Mouse (Mus musculus) lung, adult 10 weeks (tissue): Measurements from ENCODE around the gene Chst3. TPM values are rescaled to one million over a fixed set of nuclear protein-coding genes. Genes with fewer than 3 reads are reported as not detected.

ENCODE experiments used
- polyA plus RNA-seq: library from polyadenylated mRNA; stranded (reverse); fragments of 350-450 nt; fragmentation: Illumina TruSeq; extraction: RNeasy Lipid Tissue Mini Kit (QIAGEN cat#74804); gene quantifications from one replicate; pipeline ENCODE4 v1.2.3, GENCODE M21; 2014; ENCODE audit warnings: low read depth, low replicate concordance; ENCODE audit not compliant: insufficient read depth

The Chst3 gene
- 4.2 TPM for polyA plus RNA-seq

GRCm38 (mm10) chr10:60218591-60219499 is at the start of gene Chst3:
TSS of gene Chst3 (minus strand) at chr10:60219260.

Other genes with a start within 250 kb of the Chst3 start
- gene Ascc1, start 216.5 kb downstream of the Chst3 start, polyA plus RNA-seq = 40.3 TPM
- gene Anapc16, start 216.1 kb downstream of the Chst3 start, polyA plus RNA-seq = 63.3 TPM
- gene Spock2, start 113.0 kb downstream of the Chst3 start, polyA plus RNA-seq = 71.4 TPM
- 592 TPM for gene Psap, start 58.4 kb upstream of the Chst3 start, polyA plus RNA-seq
- 34.5 TPM for gene Vsir, start 127.6 kb upstream of the Chst3 start, polyA plus RNA-seq
- gene Gm17455, start 180.5 kb upstream of the Chst3 start, polyA plus RNA-seq = not detected